Mouse (Mus musculus): Measurements from ENCODE around the gene Pm20d1. TPM values are rescaled to one million over a fixed set of nuclear protein-coding genes. Genes with fewer than 3 reads are reported as not detected.

Gene Pm20d1
- polyA plus RNA-seq, 1 experiment from 2014 or later = 3.5 TPM

GRCm38 (mm10) chr1:131843758-131844157, 46.6 kb downstream of the Pm20d1 start:
- no peak overlapping the region for H3K27ac ChIP-seq
- H3K4me3 ChIP-seq = no peak overlapping the region
- no peaks in the 10 kb centered on the region for H3K9me3 ChIP-seq (replicated peaks)
- H3K36me3 ChIP-seq = peaks cover 91% of the 10 kb centered on the region
- WGBS = 92% methylated on average over 10 of the region's 10 CpGs
- H3K27me3 ChIP-seq (ENCODE audit: low read depth, poor library complexity, severe bottlenecking) = no peaks in the 10 kb centered on the region
- DNase-seq (ENCODE audit: low spot score) = no peak
- H3K4me1 ChIP-seq = no peaks in the 10 kb centered on the region

DNA sequence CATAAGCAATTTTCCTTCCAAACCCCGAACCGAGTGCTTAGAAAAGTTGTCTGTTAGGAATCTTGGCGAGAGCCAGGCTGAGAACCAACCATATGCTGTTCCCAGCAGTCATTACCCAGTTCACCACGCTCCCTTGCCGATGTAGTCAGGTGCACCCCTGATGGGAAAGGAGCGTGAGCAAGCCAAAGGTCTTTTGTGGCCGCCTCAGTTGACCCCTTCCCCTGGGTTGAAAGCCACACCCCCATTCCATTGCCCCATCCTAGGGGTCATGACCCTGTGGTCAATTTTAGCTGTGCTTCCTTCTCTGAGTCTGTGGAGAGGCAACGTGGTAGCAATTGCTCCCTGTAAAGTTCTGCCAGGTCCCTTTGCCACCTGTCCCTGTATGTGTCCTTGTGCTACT, 47.7 kb downstream of the Pm20d1 start:
- no peak for DNase-seq (ENCODE audit: low spot score)
- Histone ChIP-seq H3K4me1 (no peaks in the 10 kb centered on the region), H3K27ac (no peak overlapping the region), H3K27me3 (ENCODE audit: low read depth, poor library complexity, severe bottlenecking) (no peaks in the 10 kb centered on the region), H3K9me3 (replicated peaks) (no peaks in the 10 kb centered on the region), H3K36me3 (peaks cover 79% of the 10 kb centered on the region), H3K4me3 (no peak overlapping the region)
- WGBS = 76% methylated on average over 8 of the region's 8 CpGs

DNA sequence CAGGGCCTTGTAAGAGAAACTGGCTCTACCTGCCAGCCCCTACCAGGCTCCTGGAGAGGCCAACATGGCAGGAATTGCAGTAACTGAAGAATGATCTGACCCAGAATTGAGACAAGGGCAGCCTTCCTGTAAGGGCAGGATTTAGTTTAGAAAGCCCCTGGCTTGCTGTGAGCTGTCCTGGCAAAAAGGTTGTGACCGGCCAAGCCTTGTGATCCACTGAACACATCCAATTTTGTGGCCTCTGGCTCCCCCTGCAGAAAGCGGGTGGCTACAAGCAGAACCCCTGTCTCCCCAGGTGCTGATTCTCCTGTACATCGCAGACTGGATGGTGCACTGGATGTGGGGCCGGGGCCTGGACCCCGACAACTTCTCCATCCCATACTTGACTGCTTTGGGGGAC, 49.1 kb downstream of the Pm20d1 start:
- Histone ChIP-seq H3K27me3 (ENCODE audit: low read depth, poor library complexity, severe bottlenecking) (no peaks in the 10 kb centered on the region), H3K9me3 (replicated peaks) (no peaks in the 10 kb centered on the region), H3K4me1 (no peaks in the 10 kb centered on the region), H3K36me3 (peaks cover 66% of the 10 kb centered on the region), H3K27ac (no peak overlapping the region), H3K4me3 (no peak overlapping the region)
- DNase-seq (ENCODE audit: low spot score) = peak; percentile 38
- 79% methylated on average over 5 of the region's 5 CpGs for WGBS

- no peak overlapping the region for H3K27ac ChIP-seq
- 75% methylated on average over 4 of the region's 4 CpGs for WGBS
- H3K27me3 ChIP-seq (ENCODE audit: low read depth, poor library complexity, severe bottlenecking) = no peaks in the 10 kb centered on the region
- H3K4me1 ChIP-seq = no peaks in the 10 kb centered on the region
- no peak overlapping the region for H3K4me3 ChIP-seq
- no peak for DNase-seq (ENCODE audit: low spot score)
- H3K36me3 ChIP-seq = no peaks in the 10 kb centered on the region
- no peaks in the 10 kb centered on the region for H3K9me3 ChIP-seq (replicated peaks)
Measured at GRCm38 (mm10) chr1:131861811-131862210, 64.6 kb downstream of the Pm20d1 start.

DNA sequence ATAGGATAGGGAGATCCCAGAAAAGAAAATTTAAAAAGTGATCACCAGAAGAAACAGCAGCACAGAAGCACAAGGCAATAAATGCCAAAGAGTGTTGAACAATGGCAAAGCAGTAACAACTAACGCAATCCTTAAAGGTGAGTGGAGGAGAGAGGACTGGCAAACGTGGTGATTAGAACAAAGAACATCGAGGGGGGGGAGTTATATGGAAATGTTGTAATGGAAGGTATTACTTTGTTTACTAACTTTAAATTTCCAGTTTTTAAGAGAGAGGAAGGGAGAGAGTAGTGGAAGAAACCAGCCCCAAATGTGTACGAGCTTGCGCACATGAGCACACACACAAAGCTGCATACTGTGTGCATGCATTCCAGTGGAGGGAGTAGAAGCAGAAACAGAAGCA, 68.4 kb downstream of the Pm20d1 start:
- peaks cover 11% of the 10 kb centered on the region for H3K27me3 ChIP-seq (ENCODE audit: low read depth, poor library complexity, severe bottlenecking)
- DNase-seq (ENCODE audit: low spot score) = no peak
- peaks cover 7% of the 10 kb centered on the region for H3K4me1 ChIP-seq
- no peak overlapping the region for H3K4me3 ChIP-seq
- H3K27ac ChIP-seq = no peak overlapping the region
- no peaks in the 10 kb centered on the region for H3K9me3 ChIP-seq (replicated peaks)
- WGBS = 79% methylated on average over 5 of the region's 5 CpGs
- H3K36me3 ChIP-seq = no peaks in the 10 kb centered on the region

DNA sequence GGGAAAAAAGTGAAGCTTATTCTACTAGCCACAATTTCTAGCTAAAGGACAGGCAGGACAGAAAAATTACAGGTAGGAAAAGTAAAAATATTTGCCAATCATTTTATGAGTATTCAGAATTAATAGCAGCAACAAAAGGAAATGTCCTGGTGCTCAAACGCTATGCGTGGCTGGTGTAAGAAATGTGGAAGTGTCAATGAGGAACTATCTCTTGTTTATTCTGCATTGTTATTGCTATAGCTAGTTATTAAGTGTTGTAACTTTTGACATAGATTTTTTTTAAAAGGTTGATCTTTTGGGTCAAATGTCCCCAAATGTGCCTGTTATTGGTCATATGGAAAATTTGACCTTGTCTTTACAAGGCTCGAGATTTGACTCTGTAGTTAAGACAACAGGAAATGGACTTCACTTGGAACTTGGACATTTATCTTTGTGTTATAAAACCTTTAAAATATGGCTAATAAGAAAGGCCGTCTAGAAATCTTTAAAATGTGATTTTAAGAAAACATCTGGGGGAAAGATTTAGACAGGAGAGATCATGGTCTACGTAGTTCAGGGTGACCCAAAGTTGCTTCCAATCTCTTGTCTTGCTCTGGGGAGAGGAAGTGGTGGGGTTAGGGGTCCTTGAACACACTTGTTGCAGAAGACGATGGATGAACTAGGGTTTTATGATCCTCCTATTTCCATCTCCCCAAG, 69.3 kb downstream of the Pm20d1 start:
- 78% methylated on average over 6 of the region's 6 CpGs for WGBS

DNA sequence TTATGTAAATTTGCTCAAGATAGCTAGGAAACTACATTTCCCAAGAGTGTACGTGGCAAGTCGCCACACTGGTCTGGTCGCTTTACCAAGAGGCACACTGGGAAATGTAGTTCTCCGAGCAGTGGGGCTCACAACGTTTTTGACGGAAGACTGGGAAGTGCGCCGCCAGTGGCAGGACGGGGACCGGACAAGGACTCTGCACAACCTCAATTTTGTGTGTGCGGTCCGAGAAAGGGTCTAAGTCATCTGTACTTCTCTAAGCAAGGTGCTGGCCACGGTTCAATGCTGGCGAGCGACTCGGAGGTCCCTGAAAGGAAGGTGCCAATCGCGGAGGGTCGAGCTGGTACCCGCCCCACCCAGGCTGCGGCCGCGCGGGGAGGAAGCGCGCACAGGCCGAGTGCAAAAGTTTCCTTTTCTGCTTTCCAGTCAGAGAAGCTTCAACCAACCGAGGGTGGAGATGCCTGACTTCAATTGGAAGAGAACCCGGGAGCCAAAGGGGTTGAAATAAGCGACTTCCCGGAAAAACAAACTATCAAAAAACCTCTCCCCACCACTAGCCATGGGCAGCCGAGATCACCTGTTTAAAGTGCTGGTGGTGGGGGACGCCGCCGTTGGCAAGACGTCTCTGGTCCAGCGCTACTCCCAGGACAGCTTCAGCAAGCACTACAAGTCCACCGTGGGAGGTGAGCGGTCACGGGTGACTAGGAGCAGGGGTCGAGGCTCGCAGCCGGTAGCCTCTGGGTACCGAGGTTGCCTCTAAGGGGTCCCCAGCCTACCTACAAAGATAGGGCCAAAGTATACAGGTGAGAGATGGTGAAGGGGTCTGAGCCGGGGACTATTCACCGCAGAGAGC, 70.1 kb downstream of the Pm20d1 start, which contains the start of gene Rab29:
TSS of gene Rab29 (plus strand) at position 132 of the 853 bp plus-strand sequence.
- H3K4me3 ChIP-seq = peak within 1 kb of the TSS; percentile 69
- 1% methylated on average over 46 of the region's 46 CpGs for WGBS
- peaks cover 7% of the 10 kb centered on the region for H3K4me1 ChIP-seq
- no peaks in the 10 kb centered on the region for H3K9me3 ChIP-seq (replicated peaks)
- H3K27ac ChIP-seq = peak within 1 kb of the TSS; percentile 67
- H3K27me3 ChIP-seq (ENCODE audit: low read depth, poor library complexity, severe bottlenecking) = peaks cover 11% of the 10 kb centered on the region
- H3K36me3 ChIP-seq = no peaks in the 10 kb centered on the region
- DNase-seq (ENCODE audit: low spot score) = peak; percentile 89

More for the DNA sequence above, 69.3 kb downstream of the Pm20d1 start:
- no peaks in the 10 kb centered on the region for H3K9me3 ChIP-seq (replicated peaks)
- peaks cover 7% of the 10 kb centered on the region for H3K4me1 ChIP-seq
- no peaks in the 10 kb centered on the region for H3K36me3 ChIP-seq
- peaks cover 11% of the 10 kb centered on the region for H3K27me3 ChIP-seq (ENCODE audit: low read depth, poor library complexity, severe bottlenecking)
- no peak for DNase-seq (ENCODE audit: low spot score)
- H3K4me3 ChIP-seq = peak overlapping the region; percentile 69; the same call in 1 of the 2 replicates
- H3K27ac ChIP-seq = no peak overlapping the region

- Histone ChIP-seq H3K4me3 (peak overlapping the region; percentile 69), H3K9me3 (replicated peaks) (no peaks in the 10 kb centered on the region), H3K27ac (peak overlapping the region; percentile 67), H3K27me3 (ENCODE audit: low read depth, poor library complexity, severe bottlenecking) (peaks cover 11% of the 10 kb centered on the region), H3K36me3 (no peaks in the 10 kb centered on the region), H3K4me1 (peaks cover 7% of the 10 kb centered on the region)
- no peak for DNase-seq (ENCODE audit: low spot score)
- WGBS = 19% methylated on average over 10 of the region's 10 CpGs
Measured at GRCm38 (mm10) chr1:131867946-131868290, 70.7 kb downstream of the Pm20d1 start.

GRCm38 (mm10) chr1:131869561-131869960, 72.4 kb downstream of the Pm20d1 start:
- H3K36me3 ChIP-seq = no peaks in the 10 kb centered on the region
- no peak overlapping the region for H3K27ac ChIP-seq
- no peaks in the 10 kb centered on the region for H3K9me3 ChIP-seq (replicated peaks)
- H3K4me1 ChIP-seq = peaks cover 7% of the 10 kb centered on the region
- H3K4me3 ChIP-seq = no peak overlapping the region
- 85% methylated on average over 2 of the region's 2 CpGs for WGBS
- peaks cover 11% of the 10 kb centered on the region for H3K27me3 ChIP-seq (ENCODE audit: low read depth, poor library complexity, severe bottlenecking)
- DNase-seq (ENCODE audit: low spot score) = no peak

Other genes starting within 250 kb of the Pm20d1 start
- not detected in 2 replicates for gene Avpr1b, start 198.1 kb upstream of the Pm20d1 start, polyA plus RNA-seq (2016; fragmentation: Nextera tagmentation; extraction: Ambion mirVana)
- gene Ctse, start 159.1 kb upstream of the Pm20d1 start, polyA plus RNA-seq (2016; fragmentation: Nextera tagmentation; extraction: Ambion mirVana) = not detected in 2 replicates
- gene Rab7b, start 108.7 kb upstream of the Pm20d1 start, polyA plus RNA-seq (2016; fragmentation: Nextera tagmentation; extraction: Ambion mirVana) = 0.63 and 0.65 TPM in 2 replicates
- 0.08 TPM in 1 of 2 replicates, not detected in the other for gene Slc26a9, start 53.4 kb upstream of the Pm20d1 start, polyA plus RNA-seq (2016; fragmentation: Nextera tagmentation; extraction: Ambion mirVana)
- gene Slc41a1, start 30.1 kb downstream of the Pm20d1 start, polyA plus RNA-seq (2016; fragmentation: Nextera tagmentation; extraction: Ambion mirVana) = 11.1 and 13.0 TPM in 2 replicates
- gene Rab29, start 69.8 kb downstream of the Pm20d1 start, polyA plus RNA-seq (2016; fragmentation: Nextera tagmentation; extraction: Ambion mirVana) = 6.1 and 8.6 TPM in 2 replicates
- gene Nucks1, start 113.2 kb downstream of the Pm20d1 start, polyA plus RNA-seq (2016; fragmentation: Nextera tagmentation; extraction: Ambion mirVana) = 97.8 and 110 TPM in 2 replicates
- 1.7 and 2.0 TPM in 2 replicates for gene Slc45a3, start 165.6 kb downstream of the Pm20d1 start, polyA plus RNA-seq (2016; fragmentation: Nextera tagmentation; extraction: Ambion mirVana)
- gene Elk4, start 210.2 kb downstream of the Pm20d1 start, polyA plus RNA-seq (2016; fragmentation: Nextera tagmentation; extraction: Ambion mirVana) = 10.6 and 15.2 TPM in 2 replicates

All from limb, embryonic 10.5 days (tissue).